Mouse (Mus musculus) ES-Bruce4 (cell line): ENCODE measurements around the gene Cacna1g.

Source experiments
- CTCF ChIP-seq: IDR thresholded peaks from one replicate; pipeline ENCODE4 v1.8.1; 2011; ENCODE audit warnings: low read depth, low read length
- EP300 ChIP-seq: IDR thresholded peaks from 2 replicates; pipeline ENCODE4 v1.6.1; 2011; ENCODE audit warnings: low read depth, low read length; ENCODE audit not compliant: insufficient read depth
- POLR2A ChIP-seq: IDR thresholded peaks from one replicate; pipeline ENCODE4 v1.8.1; 2011; ENCODE audit warnings: low read length; ENCODE audit not compliant: insufficient read depth

DNA sequence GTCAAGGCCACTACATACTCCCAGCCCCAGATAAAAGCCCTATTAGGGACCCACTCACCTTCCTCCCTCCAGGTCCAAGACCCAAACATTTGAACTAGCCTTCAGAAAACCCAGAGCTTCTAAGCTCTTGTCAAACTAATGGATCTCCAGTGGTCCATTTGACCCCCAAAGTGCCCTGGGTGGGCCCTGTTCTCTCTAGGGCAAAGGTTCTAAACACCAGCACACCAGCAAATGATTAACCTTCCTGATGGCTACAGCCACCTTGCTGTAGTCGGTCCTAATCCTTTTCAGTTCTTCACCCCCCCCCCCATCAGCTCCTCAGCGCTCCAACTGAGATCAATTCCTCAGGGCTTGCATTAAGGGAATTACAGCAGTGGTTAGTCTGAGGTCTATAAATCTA, 9.8 kb downstream of the Cacna1g start:
- TF ChIP-seq POLR2A, result no peak
- TF ChIP-seq CTCF, result no peak
- TF ChIP-seq EP300, result no peak
